Mouse (Mus musculus): ENCODE results near the gene Nhsl1. TPM values are rescaled to one million over a fixed set of nuclear protein-coding genes. Genes with fewer than 3 reads are reported as not detected.
A peak's percentile ranks its signal among the peaks of the same experiment; 100 is the strongest.

Nhsl1 gene
- polyA plus RNA-seq, 1 experiment from 2014 or later = 16.3 TPM

DNA sequence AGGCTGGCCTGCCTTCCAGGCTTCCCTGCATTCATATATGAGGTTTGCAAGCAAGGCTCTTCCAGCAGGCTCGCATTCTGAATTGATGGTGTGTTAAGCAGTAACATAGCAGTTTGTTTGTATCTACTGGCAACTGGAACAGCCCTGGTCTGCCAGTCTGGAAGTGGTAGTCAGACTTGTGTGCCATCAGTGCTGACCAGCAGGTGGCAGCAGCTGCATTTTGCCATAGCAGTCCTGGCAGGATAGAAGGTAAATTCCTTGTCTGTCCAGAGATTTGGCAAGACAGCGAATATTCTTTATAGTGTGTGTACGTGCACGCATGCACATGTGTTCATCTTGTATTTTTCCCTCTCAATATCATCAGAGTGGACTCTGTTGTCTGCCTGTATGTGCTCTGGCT lies 134.6 kb downstream of the Nhsl1 start:
- no peaks in the 10 kb centered on the region for H3K36me3 ChIP-seq (ENCODE audit: poor library complexity, severe bottlenecking)
- no peak overlapping the region for H3K9ac ChIP-seq
- H3K4me3 ChIP-seq = no peak overlapping the region
- H3K27me3 ChIP-seq = no peaks in the 10 kb centered on the region
- H3K4me2 ChIP-seq = no peak overlapping the region
- peaks cover 49% of the 10 kb centered on the region for H3K4me1 ChIP-seq
- 38% methylated on average over 4 of the region's 4 CpGs for WGBS
- peak; percentile 76 for ATAC-seq
- H3K9me3 ChIP-seq (replicated peaks) = no peaks in the 10 kb centered on the region
- no peak overlapping the region for H3K27ac ChIP-seq

GRCm38 (mm10) chr10:18454161-18454560 lies 135.4 kb downstream of the Nhsl1 start:
- no peak overlapping the region for H3K4me3 ChIP-seq
- no peaks in the 10 kb centered on the region for H3K36me3 ChIP-seq (ENCODE audit: poor library complexity, severe bottlenecking)
- H3K9ac ChIP-seq = no peak overlapping the region
- H3K4me2 ChIP-seq = no peak overlapping the region
- ATAC-seq = no peak
- 88% methylated on average over 3 of the region's 3 CpGs for WGBS
- H3K9me3 ChIP-seq (replicated peaks) = no peaks in the 10 kb centered on the region
- no peak overlapping the region for H3K27ac ChIP-seq
- H3K4me1 ChIP-seq = peaks cover 54% of the 10 kb centered on the region
- H3K27me3 ChIP-seq = no peaks in the 10 kb centered on the region

- H3K27me3 ChIP-seq = no peaks in the 10 kb centered on the region
- no peaks in the 10 kb centered on the region for H3K36me3 ChIP-seq (ENCODE audit: poor library complexity, severe bottlenecking)
- no peak overlapping the region for H3K4me3 ChIP-seq
- no peaks in the 10 kb centered on the region for H3K9me3 ChIP-seq (replicated peaks)
- H3K4me1 ChIP-seq = peaks cover 64% of the 10 kb centered on the region
- H3K9ac ChIP-seq = no peak overlapping the region
- H3K27ac ChIP-seq = no peak overlapping the region
- WGBS = 97% methylated on average over 10 of the region's 10 CpGs
- H3K4me2 ChIP-seq = no peak overlapping the region
- no peak for ATAC-seq
These were observed 136.6 kb downstream of the Nhsl1 start for GRCm38 (mm10) chr10:18455301-18455920.

DNA sequence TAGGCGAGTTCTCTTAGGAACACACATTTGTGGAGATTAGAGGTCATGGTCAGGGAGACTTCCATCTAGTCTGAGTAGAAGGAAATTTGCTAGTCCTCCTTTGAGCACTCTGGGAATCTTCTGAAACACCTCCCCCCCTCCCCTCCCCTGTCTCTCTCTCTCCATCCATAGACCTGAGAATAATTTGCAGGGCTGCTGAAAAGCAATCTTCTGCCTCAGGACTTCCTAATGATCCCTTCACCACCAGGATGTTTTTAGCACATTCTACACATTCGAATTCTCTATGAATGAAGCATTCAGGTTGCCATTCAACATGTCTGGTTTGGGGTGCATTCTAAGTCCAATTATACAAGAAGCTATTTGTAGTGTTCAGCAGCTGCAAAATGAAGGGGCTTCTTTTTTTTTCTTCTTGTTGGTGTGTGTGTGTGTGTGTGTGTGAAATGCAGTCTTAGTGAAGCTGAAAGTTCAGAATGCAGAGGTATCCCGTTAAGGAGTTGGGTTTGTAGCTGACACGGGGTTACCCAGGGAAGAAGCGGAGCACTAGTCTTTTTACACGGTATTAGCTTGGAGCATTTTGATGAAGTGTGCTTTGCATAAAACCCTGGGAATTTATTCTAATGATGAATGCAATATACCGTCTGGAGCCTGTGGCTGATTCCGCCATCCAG lies 139.2 kb downstream of the Nhsl1 start:
- H3K27me3 ChIP-seq = no peaks in the 10 kb centered on the region
- ATAC-seq = peak; percentile 76
- H3K27ac ChIP-seq = peak overlapping the region; percentile 73
- H3K4me2 ChIP-seq = peak overlapping the region; percentile 24
- H3K4me3 ChIP-seq = no peak overlapping the region
- 6% methylated on average over 8 of the region's 8 CpGs for WGBS
- H3K9me3 ChIP-seq (replicated peaks) = no peaks in the 10 kb centered on the region
- H3K9ac ChIP-seq = no peak overlapping the region
- peaks cover 67% of the 10 kb centered on the region for H3K4me1 ChIP-seq
- no peaks in the 10 kb centered on the region; the same call in 1 of the 2 replicates for H3K36me3 ChIP-seq (ENCODE audit: poor library complexity, severe bottlenecking)

DNA sequence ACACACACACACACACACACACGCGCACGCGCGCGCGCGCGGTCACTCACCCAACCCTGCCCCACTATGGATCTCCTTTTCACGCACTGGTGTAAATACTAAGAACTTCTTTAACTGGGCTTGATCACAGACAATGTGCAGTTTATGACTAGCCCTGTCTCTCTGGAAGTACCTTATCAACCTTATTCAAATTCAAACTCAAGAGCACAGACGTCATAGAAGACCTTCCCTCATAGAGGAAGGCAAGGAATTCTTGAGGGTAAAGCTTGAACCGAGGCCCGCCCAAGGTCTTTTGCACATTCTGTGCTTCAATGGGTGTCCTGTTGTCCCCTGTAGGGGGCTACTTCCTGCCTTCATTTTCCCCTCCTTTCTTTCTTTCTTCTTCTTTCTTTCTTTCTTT lies 142.6 kb downstream of the Nhsl1 start:
- peaks cover 55% of the 10 kb centered on the region for H3K4me1 ChIP-seq
- no peak for ATAC-seq
- H3K9me3 ChIP-seq (replicated peaks) = no peaks in the 10 kb centered on the region
- H3K4me3 ChIP-seq = no peak overlapping the region
- H3K4me2 ChIP-seq = no peak overlapping the region
- no peak overlapping the region for H3K27ac ChIP-seq
- no peaks in the 10 kb centered on the region; the same call in 1 of the 2 replicates for H3K36me3 ChIP-seq (ENCODE audit: poor library complexity, severe bottlenecking)
- 90% methylated on average over 13 of the region's 13 CpGs for WGBS
- no peak overlapping the region for H3K9ac ChIP-seq
- H3K27me3 ChIP-seq = peaks cover 14% of the 10 kb centered on the region

- H3K27me3 ChIP-seq = peaks cover 31% of the 10 kb centered on the region
- peak overlapping the region; percentile 26; the same call in 1 of the 2 replicates for H3K9ac ChIP-seq
- WGBS = 59% methylated on average over 23 of the region's 23 CpGs
- H3K9me3 ChIP-seq (replicated peaks) = no peaks in the 10 kb centered on the region
- H3K4me1 ChIP-seq = peaks cover 38% of the 10 kb centered on the region
- 0 out of 2 replicates have a peak, but pooled peaks have one; percentile 28 for ATAC-seq
- peak overlapping the region; percentile 44 for H3K27ac ChIP-seq
- H3K4me2 ChIP-seq = no peak overlapping the region
- H3K36me3 ChIP-seq (ENCODE audit: poor library complexity, severe bottlenecking) = no peaks in the 10 kb centered on the region; the same call in 1 of the 2 replicates
- H3K4me3 ChIP-seq = no peak overlapping the region
These were observed 144.5 kb downstream of the Nhsl1 start for GRCm38 (mm10) chr10:18463071-18463841.

- Histone ChIP-seq H3K36me3 (ENCODE audit: poor library complexity, severe bottlenecking) (peaks cover 5% of the 10 kb centered on the region; the same call in 1 of the 2 replicates), H3K27me3 (peaks cover 43% of the 10 kb centered on the region), H3K4me2 (no peak overlapping the region), H3K4me1 (peaks cover 42% of the 10 kb centered on the region), H3K9ac (no peak overlapping the region), H3K27ac (no peak overlapping the region), H3K9me3 (replicated peaks) (no peaks in the 10 kb centered on the region), H3K4me3 (no peak overlapping the region)
- ATAC-seq = no peak
- WGBS = 30% methylated on average over 4 of the region's 4 CpGs
These were observed 149.6 kb downstream of the Nhsl1 start for GRCm38 (mm10) chr10:18468396-18468795.

DNA sequence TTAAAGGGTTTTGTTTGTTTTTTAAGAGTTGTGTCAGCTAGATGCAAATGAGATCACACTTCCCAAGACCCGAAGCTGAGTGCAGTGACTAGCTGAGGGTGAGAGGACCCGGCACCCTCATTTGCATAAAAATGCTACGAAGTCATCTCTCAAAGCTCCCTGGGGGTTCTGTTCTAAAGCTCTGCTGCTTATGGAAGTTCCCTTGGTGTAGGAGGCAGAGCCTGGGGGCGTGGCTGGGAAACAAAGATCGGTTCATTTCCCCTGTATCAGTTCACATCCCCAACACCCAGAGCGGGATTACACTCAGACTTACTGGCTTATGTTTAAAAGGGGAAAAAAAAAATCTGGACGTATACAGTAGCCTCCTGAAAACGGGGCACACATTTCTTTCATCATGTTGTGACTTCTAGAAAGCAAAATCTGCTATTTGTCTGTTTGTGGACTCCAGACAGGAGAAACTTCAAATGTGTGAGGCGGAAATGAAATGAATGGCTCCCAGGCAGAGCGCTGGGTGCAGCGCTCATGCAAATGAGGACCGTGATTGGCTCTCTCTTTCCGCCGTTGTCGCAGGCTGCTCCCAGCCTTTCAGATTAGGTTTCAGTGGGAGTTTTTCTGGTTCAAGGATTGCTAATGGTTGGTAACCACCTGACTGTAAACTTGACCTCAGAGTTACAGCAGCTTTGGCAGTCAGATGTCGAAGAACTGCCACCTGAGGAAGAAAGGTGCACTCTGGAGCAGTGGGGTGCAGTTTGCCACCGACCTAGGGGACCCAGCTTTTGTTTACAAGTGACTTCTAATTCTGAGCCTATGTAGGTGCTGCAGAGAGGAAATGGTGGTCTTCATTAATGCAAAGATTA lies 150.7 kb downstream of the Nhsl1 start:
- Histone ChIP-seq H3K36me3 (ENCODE audit: poor library complexity, severe bottlenecking) (peaks cover 7% of the 10 kb centered on the region; the same call in 1 of the 2 replicates), H3K4me3 (peak overlapping the region; percentile 24), H3K9me3 (replicated peaks) (no peaks in the 10 kb centered on the region), H3K27ac (peak overlapping the region; percentile 70), H3K4me2 (peak overlapping the region; percentile 61), H3K9ac (peak overlapping the region; percentile 41; the same call in 1 of the 2 replicates), H3K27me3 (peaks cover 44% of the 10 kb centered on the region), H3K4me1 (peaks cover 38% of the 10 kb centered on the region)
- WGBS = 1% methylated on average over 17 of the region's 17 CpGs
- ATAC-seq = peak; percentile 86

DNA sequence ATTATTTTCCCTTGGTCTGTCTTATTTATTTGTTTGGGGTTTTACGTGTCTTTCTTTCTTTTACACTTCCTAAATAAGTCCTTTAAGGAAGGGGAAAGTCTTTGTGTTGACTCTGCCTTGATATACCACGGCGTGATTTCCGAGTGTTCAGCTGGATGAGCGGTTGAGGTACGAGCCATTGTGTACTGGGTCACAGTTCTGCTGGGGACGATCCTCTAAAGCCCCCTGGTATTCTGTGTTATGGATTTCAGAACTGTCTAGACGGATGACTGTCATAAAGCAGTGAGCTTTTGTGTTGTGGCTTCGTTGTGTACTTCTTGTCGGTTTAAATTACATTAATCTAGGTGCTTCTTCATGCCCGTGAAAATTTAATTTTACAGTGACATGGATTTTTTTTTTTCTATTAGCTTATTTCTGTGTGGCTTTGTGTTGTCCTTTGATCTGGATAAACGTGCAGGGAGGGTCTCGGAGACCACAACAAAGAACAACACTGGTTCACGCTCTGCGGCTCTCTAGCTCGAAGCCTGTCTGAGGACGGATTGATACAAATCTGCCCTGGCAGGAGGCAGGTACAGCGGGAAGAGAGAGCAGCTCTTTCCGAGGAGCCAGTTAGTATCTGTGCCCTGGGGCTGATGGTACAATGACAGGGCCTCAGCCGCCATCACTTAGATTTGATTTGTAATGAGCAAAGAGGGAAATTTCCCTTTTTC lies 151.7 kb downstream of the Nhsl1 start:
- Histone ChIP-seq H3K4me1 (peaks cover 46% of the 10 kb centered on the region), H3K27ac (peak overlapping the region; percentile 55), H3K9me3 (replicated peaks) (no peaks in the 10 kb centered on the region), H3K4me2 (peak overlapping the region; percentile 61), H3K9ac (peak overlapping the region; percentile 54), H3K27me3 (peaks cover 39% of the 10 kb centered on the region), H3K4me3 (peak overlapping the region; percentile 24), H3K36me3 (ENCODE audit: poor library complexity, severe bottlenecking) (peaks cover 7% of the 10 kb centered on the region; the same call in 1 of the 2 replicates)
- 11% methylated on average over 20 of the region's 20 CpGs for WGBS
- ATAC-seq = peak; percentile 34; the same call in 1 of the 2 replicates

- H3K4me2 ChIP-seq = no peak overlapping the region; the same call in 1 of the 2 replicates
- H3K36me3 ChIP-seq (ENCODE audit: poor library complexity, severe bottlenecking) = peaks cover 7% of the 10 kb centered on the region; the same call in 1 of the 2 replicates
- H3K4me3 ChIP-seq = no peak overlapping the region
- no peak overlapping the region for H3K27ac ChIP-seq
- ATAC-seq = no peak
- no peak overlapping the region for H3K9ac ChIP-seq
- H3K4me1 ChIP-seq = peaks cover 46% of the 10 kb centered on the region
- 85% methylated on average over 5 of the region's 5 CpGs for WGBS
- H3K27me3 ChIP-seq = peaks cover 29% of the 10 kb centered on the region
- H3K9me3 ChIP-seq (replicated peaks) = no peaks in the 10 kb centered on the region
These were observed 152.9 kb downstream of the Nhsl1 start for GRCm38 (mm10) chr10:18471648-18472047.

GRCm38 (mm10) chr10:18475126-18475525 lies 156.3 kb downstream of the Nhsl1 start:
- peak overlapping the region; percentile 35; the same call in 1 of the 2 replicates for H3K27ac ChIP-seq
- no peak for ATAC-seq

More at GRCm38 (mm10) chr10:18475126-18475525, 156.3 kb downstream of the Nhsl1 start:
- peaks cover 11% of the 10 kb centered on the region for H3K27me3 ChIP-seq
- H3K9me3 ChIP-seq (replicated peaks) = no peaks in the 10 kb centered on the region
- H3K4me3 ChIP-seq = no peak overlapping the region
- no peak overlapping the region for H3K4me2 ChIP-seq
- WGBS = 62% methylated on average over 6 of the region's 6 CpGs
- peaks cover 29% of the 10 kb centered on the region for H3K4me1 ChIP-seq
- H3K9ac ChIP-seq = no peak overlapping the region
- H3K36me3 ChIP-seq (ENCODE audit: poor library complexity, severe bottlenecking) = peaks cover 7% of the 10 kb centered on the region; the same call in 1 of the 2 replicates
